Mouse (Mus musculus): Measurements from ENCODE around the gene Emid1. TPM values are rescaled to one million over a fixed set of nuclear protein-coding genes. Genes with fewer than 3 reads are reported as not detected.

The Emid1 gene
- total and polyA plus RNA-seq, 3 experiments: not detected

- TF ChIP-seq ZMIZ1 (IDR thresholded peaks at IDR 0.05; ENCODE audit: low read depth, low read length): peak; percentile 66; the same call in 1 of the 2 replicates
- peak; percentile 72 for TF ChIP-seq ELF1 (IDR thresholded peaks at IDR 0.05; ENCODE audit: low read depth, low read length)
- TF ChIP-seq MAZ (IDR thresholded peaks at IDR 0.05; ENCODE audit: low read depth, low read length): 0 out of 2 replicates have a peak, but pooled peaks have one; percentile 36
- TF ChIP-seq JUN (IDR thresholded peaks at IDR 0.05; ENCODE audit: insufficient read depth, low read depth, low read length): peak; percentile 23; the same call in 1 of the 2 replicates
- TF ChIP-seq TBP (conservative IDR thresholded peaks at IDR 0.05; ENCODE audit: low read depth, low read length): no peak
- peak; percentile 55; the same call in 1 of the 2 replicates for TF ChIP-seq CHD1 (IDR thresholded peaks at IDR 0.05; ENCODE audit: low read depth, low read length)
- TF ChIP-seq MXI1 (IDR thresholded peaks at IDR 0.05; ENCODE audit: low read depth, low read length): peak; percentile 78
- 0 out of 2 replicates have a peak, but pooled peaks have one; percentile 22 for TF ChIP-seq RCOR1 (conservative IDR thresholded peaks at IDR 0.05; ENCODE audit: low read depth, low read length)
- peak; percentile 49; the same call in 1 of the 2 replicates for TF ChIP-seq NRF1 (IDR thresholded peaks at IDR 0.05; ENCODE audit: low read depth, low read length)
- no peak for TF ChIP-seq RAD21 (IDR thresholded peaks at IDR 0.05; ENCODE audit: low read depth, low read length)
- no peak for TF ChIP-seq USF1 (IDR thresholded peaks at IDR 0.05; ENCODE audit: low read depth, low read length)
- TF ChIP-seq BHLHE40 (IDR thresholded peaks at IDR 0.05; ENCODE audit: low read depth, low read length): peak; percentile 96
- peak; percentile 85 for TF ChIP-seq CHD2 (IDR thresholded peaks at IDR 0.05; ENCODE audit: low read length)
- TF ChIP-seq CTCF (conservative IDR thresholded peaks at IDR 0.05 in 1 of 2, IDR thresholded peaks at IDR 0.05 in 1 of 2; ENCODE audit: low read depth in 2 of 2, low read length in 2 of 2): no peak
- TF ChIP-seq ZNF384 (IDR thresholded peaks at IDR 0.05; ENCODE audit: low read depth, low read length): no peak
- no peak for TF ChIP-seq USF2 (conservative IDR thresholded peaks at IDR 0.05; ENCODE audit: low read depth, low read length)
- no peak for TF ChIP-seq POLR2A (IDR thresholded peaks at IDR 0.05; ENCODE audit: low read depth, low read length)
- peak; percentile 82 for TF ChIP-seq ETS1 (conservative IDR thresholded peaks at IDR 0.05; ENCODE audit: low read depth, low read length)
- no peak for TF ChIP-seq ZC3H11A (IDR thresholded peaks at IDR 0.05; ENCODE audit: low read depth, low read length)
- no peak for TF ChIP-seq GABPA (IDR thresholded peaks at IDR 0.05; ENCODE audit: insufficient replicate concordance, low read depth, low read length)
- 0 out of 2 replicates have a peak, but pooled peaks have one; percentile 51 for TF ChIP-seq KAT2A (IDR thresholded peaks at IDR 0.05; ENCODE audit: insufficient replicate concordance, low read length)
- TF ChIP-seq UBTF (IDR thresholded peaks at IDR 0.05; ENCODE audit: low read depth, low read length): peak; percentile 100
- TF ChIP-seq ZKSCAN1 (IDR thresholded peaks at IDR 0.05; ENCODE audit: borderline replicate concordance, low read depth, low read length): no peak
- TF ChIP-seq IRF4 (IDR thresholded peaks at IDR 0.05; ENCODE audit: low read depth, low read length): peak; percentile 68; the same call in 1 of the 2 replicates
- peak; percentile 41 for TF ChIP-seq JUND (conservative IDR thresholded peaks at IDR 0.05; ENCODE audit: low read depth, low read length)
- no peak for TF ChIP-seq POLR2AphosphoS2 (IDR thresholded peaks at IDR 0.05; ENCODE audit: low read depth, low read length)
- no peak for TF ChIP-seq NELFE (IDR thresholded peaks at IDR 0.05; ENCODE audit: low read depth, low read length)
- TF ChIP-seq PAX5 (IDR thresholded peaks at IDR 0.05; ENCODE audit: low read length): no peak
- 0 out of 2 replicates have a peak, but pooled peaks have one; percentile 3 for TF ChIP-seq SMC3 (IDR thresholded peaks at IDR 0.05; ENCODE audit: low read depth, low read length)
- no peak for TF ChIP-seq MYC (IDR thresholded peaks at IDR 0.05; ENCODE audit: low read depth, low read length)
- TF ChIP-seq TCF12 (IDR thresholded peaks at IDR 0.05; ENCODE audit: low read depth, low read length): peak; percentile 68
- TF ChIP-seq MAFK (IDR thresholded peaks at IDR 0.05; ENCODE audit: insufficient replicate concordance, low read length): 0 out of 2 replicates have a peak, but pooled peaks have one; percentile 11
- no peak; the same call in none of the 2 replicates for TF ChIP-seq EP300 (IDR thresholded peaks at IDR 0.05; ENCODE audit: low read length)
- TF ChIP-seq SIN3A (IDR thresholded peaks at IDR 0.05; ENCODE audit: low read length): peak; percentile 96
- peak; percentile 55; the same call in 1 of the 2 replicates for TF ChIP-seq MEF2A (IDR thresholded peaks at IDR 0.05; ENCODE audit: borderline replicate concordance, low read depth, low read length)
- TF ChIP-seq E2F4 (IDR thresholded peaks at IDR 0.05; ENCODE audit: insufficient replicate concordance, low read depth, low read length): no peak
- peak; percentile 81 for TF ChIP-seq MAX (IDR thresholded peaks at IDR 0.05; ENCODE audit: low read length)
- no peak; the same call in none of the 2 replicates for TF ChIP-seq HCFC1 (IDR thresholded peaks at IDR 0.05; ENCODE audit: low read depth, low read length)
- Histone ChIP-seq H3K4me2 (ENCODE audit: insufficient read depth, low read depth, poor library complexity, severe bottlenecking) (peak overlapping the region; percentile 63), H3K4me1 (ENCODE audit: control insufficient read depth in 1 of 2, insufficient read depth in 2 of 2) (peaks cover 37 to 74% of the 10 kb centered on the region in 2 experiments), H3K27ac (ENCODE audit: insufficient read depth, low read depth) (peak overlapping the region; percentile 34), H3K9me3 (replicated peaks; ENCODE audit: low read length) (no peaks in the 10 kb centered on the region), H3K79me2 (replicated peaks; ENCODE audit: control insufficient read depth, extremely low read depth, insufficient read depth, poor library complexity, severe bottlenecking) (no peaks in the 10 kb centered on the region), H3K36me3 (replicated peaks in 1 of 2; ENCODE audit: control insufficient read depth in 1 of 2, insufficient read depth in 1 of 2, low read length in 1 of 2) (peaks cover 0 to 14% of the 10 kb centered on the region in 2 experiments), H3K27me3 (replicated peaks) (peaks cover 24% of the 10 kb centered on the region), H3K4me3 (replicated peaks in 1 of 3; ENCODE audit: low read depth in 2 of 3, low read length in 2 of 3, poor library complexity in 1 of 3) (peak overlapping the region in 1 of 3 experiments; percentile 26), H3K9ac (ENCODE audit: insufficient read depth, low read depth) (no peak overlapping the region)
- DNase-seq (ENCODE audit: extremely low read depth): peak; percentile 85
- dilution Hi-C loops (cut with MboI; ENCODE audit: extremely low pct_ligation_motif_present, extremely low pct_unique_long_range_greater_than_20kb, low sequenced_read_pairs): no loop called here
- in situ Hi-C loops (cut with MboI; ENCODE audit: low pct_ligation_motif_present, low pct_unique_long_range_greater_than_20kb, low sequenced_read_pairs): loop anchor here (5.0 kb wide), 1 partner anchor 36 kb away; the partner anchor contains the start of genes Ewsr1 and Rhbdd3
These were observed 90.5 kb downstream of the Emid1 start for GRCm38 (mm10) chr11:5061413-5062139.
